Mouse (Mus musculus) C2C12 (cell line): ENCODE data around the gene Map1b. TPM values are rescaled to one million over a fixed set of nuclear protein-coding genes. Genes with fewer than 3 reads are reported as not detected.

ENCODE experiments used
- H3K27me3 ChIP-seq: one replicate; pipeline ENCODE4 v1.6.1; 2011; ENCODE audit not compliant: control insufficient read depth, insufficient read depth, insufficient read length
- H3K36me3 ChIP-seq: one replicate; pipeline ENCODE4 v1.6.1; 2011; ENCODE audit not compliant: control insufficient read depth, insufficient read depth
- H3K4me3 ChIP-seq: one replicate; pipeline ENCODE4 v1.5.1; 2011; ENCODE audit warnings: mild to moderate bottlenecking, control low read depth; ENCODE audit not compliant: poor library complexity, insufficient read depth, severe bottlenecking
- H3K79me2 ChIP-seq: one replicate; pipeline ENCODE4 v1.6.1; 2011; ENCODE audit not compliant: control insufficient read depth, insufficient read depth
- H3K79me3 ChIP-seq: one replicate; pipeline ENCODE4 v1.6.1; 2011; ENCODE audit warnings: low read depth, control low read depth
- H3ac ChIP-seq: one replicate; pipeline ENCODE3; 2011; ENCODE audit warnings: low read depth; ENCODE audit not compliant: control insufficient read depth, insufficient read length
- CEBPB ChIP-seq: IDR thresholded peaks from one replicate; pipeline ENCODE4 v1.6.1; 2011; ENCODE audit warnings: low read depth, mild to moderate bottlenecking, control low read depth, moderate library complexity
- CTCF ChIP-seq: IDR thresholded peaks from one replicate; pipeline ENCODE4 v1.5.1; 2011; ENCODE audit not compliant: control insufficient read depth, insufficient read depth, insufficient read length
- FOSL1 ChIP-seq: IDR thresholded peaks from one replicate; pipeline ENCODE4 v1.8.0; 2011; ENCODE audit warnings: mild to moderate bottlenecking, low read length; ENCODE audit not compliant: poor library complexity, insufficient read depth, severe bottlenecking
- MAX ChIP-seq: IDR thresholded peaks from one replicate; pipeline ENCODE4 v1.6.1; 2011; ENCODE audit warnings: mild to moderate bottlenecking, control low read depth
- MYOD1 ChIP-seq: IDR thresholded peaks from one replicate; pipeline ENCODE4 v1.6.1; 2011; ENCODE audit warnings: low read depth; ENCODE audit not compliant: control insufficient read depth, insufficient read length
- MYOG ChIP-seq: IDR thresholded peaks from one replicate; pipeline ENCODE4 v1.6.1; 2011; ENCODE audit not compliant: control insufficient read depth, insufficient read length; ENCODE audit errors: extremely low read depth
- USF1 ChIP-seq: IDR thresholded peaks from one replicate; pipeline ENCODE4 v1.6.1; 2011; ENCODE audit warnings: low read depth, mild to moderate bottlenecking, control low read depth, moderate library complexity
- polyA plus RNA-seq: library from polyadenylated mRNA; unstranded; fragments of >200 nt; fragmentation: generic; extraction: Trizol; gene quantifications from one replicate; pipeline ENCODE4 v1.2.1, GENCODE M21; 2012; ENCODE audit warnings: missing spikeins

The Map1b gene
- polyA plus RNA-seq, 1 experiment: 26.4 TPM

GRCm38 (mm10) chr13:99468267-99468666 is 48.1 kb downstream of the Map1b start:
- no peaks in the 10 kb centered on the region for H3K27me3 ChIP-seq
- H3K4me3 ChIP-seq: no peak overlapping the region
- no peak for TF ChIP-seq CTCF
- TF ChIP-seq MYOG: no peak
- TF ChIP-seq MYOD1: no peak
- no peak for TF ChIP-seq USF1
- no peak for TF ChIP-seq FOSL1
- TF ChIP-seq CEBPB: no peak
- no peak for TF ChIP-seq MAX
- H3K36me3 ChIP-seq: peaks cover 23% of the 10 kb centered on the region
- H3ac ChIP-seq: no peak overlapping the region
- peaks cover 97% of the 10 kb centered on the region for H3K79me2 ChIP-seq
- peaks cover 66% of the 10 kb centered on the region for H3K79me3 ChIP-seq

GRCm38 (mm10) chr13:99466811-99467315 is 49.5 kb downstream of the Map1b start:
- Histone ChIP-seq H3K79me3 (peaks cover 64% of the 10 kb centered on the region), H3K4me3 (no peak overlapping the region), H3K27me3 (no peaks in the 10 kb centered on the region), H3K79me2 (peaks cover 95% of the 10 kb centered on the region), H3ac (no peak overlapping the region), H3K36me3 (peaks cover 26% of the 10 kb centered on the region)
- no peak for TF ChIP-seq MAX
- no peak for TF ChIP-seq USF1
- no peak for TF ChIP-seq MYOG
- no peak for TF ChIP-seq FOSL1
- TF ChIP-seq MYOD1: no peak
- TF ChIP-seq CEBPB: no peak
- TF ChIP-seq CTCF: no peak

- H3ac ChIP-seq: no peak overlapping the region
- H3K36me3 ChIP-seq: peaks cover 29% of the 10 kb centered on the region
- TF ChIP-seq CTCF: no peak
These were observed 50.3 kb downstream of the Map1b start for GRCm38 (mm10) chr13:99466064-99466463.

GRCm38 (mm10) chr13:99464551-99464950 is 51.8 kb downstream of the Map1b start:
- Histone ChIP-seq H3K36me3 (peaks cover 13% of the 10 kb centered on the region), H3K79me3 (peaks cover 52% of the 10 kb centered on the region), H3K27me3 (no peaks in the 10 kb centered on the region), H3ac (no peak overlapping the region), H3K4me3 (no peak overlapping the region), H3K79me2 (peaks cover 95% of the 10 kb centered on the region)
- TF ChIP-seq CTCF (no peak), CEBPB (no peak), MYOG (no peak), FOSL1 (no peak), MYOD1 (no peak), MAX (no peak), USF1 (no peak)

More at GRCm38 (mm10) chr13:99466064-99466463, 50.3 kb downstream of the Map1b start:
- H3K79me2 ChIP-seq: peaks cover 95% of the 10 kb centered on the region
- H3K79me3 ChIP-seq: peaks cover 66% of the 10 kb centered on the region
- H3K27me3 ChIP-seq: no peaks in the 10 kb centered on the region
- H3K4me3 ChIP-seq: no peak overlapping the region

GRCm38 (mm10) chr13:99461886-99462285 is 54.5 kb downstream of the Map1b start:
- no peak for TF ChIP-seq USF1
- TF ChIP-seq MAX: no peak
- TF ChIP-seq MYOD1: no peak
- TF ChIP-seq FOSL1: no peak
- no peak for TF ChIP-seq MYOG
- Histone ChIP-seq H3K36me3 (peaks cover 13% of the 10 kb centered on the region), H3K27me3 (no peaks in the 10 kb centered on the region), H3K79me2 (peaks cover 92% of the 10 kb centered on the region), H3ac (no peak overlapping the region), H3K79me3 (peaks cover 35% of the 10 kb centered on the region), H3K4me3 (no peak overlapping the region)

GRCm38 (mm10) chr13:99459612-99460011 is 56.7 kb downstream of the Map1b start:
- Histone ChIP-seq H3K36me3 (peaks cover 19% of the 10 kb centered on the region), H3K4me3 (no peak overlapping the region), H3K27me3 (no peaks in the 10 kb centered on the region), H3K79me2 (peaks cover 94% of the 10 kb centered on the region), H3ac (no peak overlapping the region), H3K79me3 (peaks cover 29% of the 10 kb centered on the region)
- TF ChIP-seq USF1 (no peak), CEBPB (no peak), MYOD1 (no peak), FOSL1 (no peak), CTCF (no peak), MAX (no peak), MYOG (no peak)
